ENCODE assay signal across 9 mouse cellular contexts in the genomic region with DNA sequence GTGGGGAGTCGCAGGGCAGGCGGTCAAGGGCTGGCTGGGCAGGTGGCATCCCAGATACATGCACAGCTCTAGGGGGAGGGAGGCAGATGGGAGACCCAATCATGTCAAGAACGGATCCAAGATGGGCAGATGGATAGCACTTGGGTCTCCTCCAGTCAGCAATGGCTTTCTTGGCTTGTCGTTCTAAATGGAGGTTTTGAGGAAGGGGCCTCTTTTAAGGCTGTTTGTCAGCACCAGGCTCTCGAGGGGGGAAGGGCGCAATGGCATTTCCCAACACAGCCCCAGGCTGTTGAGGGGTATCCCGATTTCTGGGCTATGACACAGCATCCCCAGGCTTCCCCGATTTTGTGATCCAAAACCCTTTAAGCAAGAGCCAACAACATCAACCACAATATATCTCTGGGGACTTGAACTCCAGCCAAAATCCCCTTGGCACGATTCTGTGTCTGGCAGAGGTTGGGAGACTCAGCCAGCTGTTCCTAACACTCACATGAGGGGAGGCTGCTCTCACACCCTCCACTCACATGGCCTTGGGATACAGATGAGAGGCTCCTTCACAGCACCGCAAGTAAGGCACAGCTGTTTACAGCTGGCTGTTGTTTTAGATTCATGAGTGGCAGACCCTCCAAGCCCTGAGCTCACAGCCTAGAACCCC. TPM values are rescaled to one million over a fixed set of nuclear protein-coding genes. Genes with fewer than 3 reads are reported as not detected.
A peak's percentile ranks its signal among the peaks of the same experiment; 100 is the strongest.
DNase-seq lines count a peak whose midpoint lies in the region; ATAC-seq lines count a peak whose summit lies in the region.
"Had no signal": no experiment of that assay in that cellular context is flagged by ENCODE, and none has a peak within 500 bp of the region (broad histone marks: within the 10 kb centered on the region; RNA-seq: fewer than 3 reads in every experiment).

No protein-coding gene starts in this region.

- WGBS in forebrain, embryonic 16.5 days = 39% methylated on average over 10 of the region's 10 CpGs
- 77% methylated on average over 10 of the region's 10 CpGs for WGBS in limb, embryonic 12.5 days

- H3K4me3 ChIP-seq in forebrain, embryonic 16.5 days (replicated peaks; ENCODE audit: low read length) = no peak overlapping the region
- H3K4me3 ChIP-seq in limb, embryonic 12.5 days (replicated peaks) = no peak overlapping the region

- H3K9ac ChIP-seq in forebrain, embryonic 16.5 days (replicated peaks; ENCODE audit: low read depth, low read length) = no peak overlapping the region
- 0 out of 2 replicates have a peak overlapping the region, but pooled peaks have one; percentile 2 for H3K9ac ChIP-seq in limb, embryonic 12.5 days (replicated peaks)

- H3K27me3 ChIP-seq in forebrain, embryonic 16.5 days (replicated peaks; ENCODE audit: control insufficient read depth, insufficient read depth, low read length) = no peaks in the 10 kb centered on the region
- H3K27me3 ChIP-seq in limb, embryonic 12.5 days = no peaks in the 10 kb centered on the region

- H3K36me3 ChIP-seq in forebrain, embryonic 16.5 days (ENCODE audit: control insufficient read depth, insufficient read depth) = peaks cover 4% of the 10 kb centered on the region
- peaks cover 54% of the 10 kb centered on the region for H3K36me3 ChIP-seq in limb, embryonic 12.5 days

- peak overlapping the region; percentile 60 for H3K27ac ChIP-seq in forebrain, embryonic 16.5 days (ENCODE audit: low read length)
- H3K27ac ChIP-seq in limb, embryonic 12.5 days = no peak overlapping the region

- peaks cover 48% of the 10 kb centered on the region for H3K4me1 ChIP-seq in forebrain, embryonic 16.5 days (replicated peaks; ENCODE audit: control insufficient read depth, insufficient read depth, low read length)
- H3K4me1 ChIP-seq in limb, embryonic 12.5 days (replicated peaks) = peaks cover 38% of the 10 kb centered on the region

- H3K4me2 ChIP-seq in forebrain, embryonic 16.5 days (ENCODE audit: low read length) = no peak overlapping the region
- H3K4me2 ChIP-seq in limb, embryonic 12.5 days = no peak overlapping the region

- peak; percentile 54 for DNase-seq in kidney, postnatal 14 days
- DNase-seq in kidney, adult 18-20 months = no peak
- DNase-seq in brain, adult 2 months (ENCODE audit: low read depth, low spot score) = peak; percentile 86

- peak; percentile 56 for ATAC-seq in forebrain, embryonic 16.5 days
- no peak for ATAC-seq in limb, embryonic 12.5 days (ENCODE audit: insufficient number of reproducible peaks, insufficient read depth, low FRiP score, low TSS enrichment, low read depth)
- no peak for ATAC-seq in inflammation-experienced regulatory T-cells, adult 6 months
- ATAC-seq in CD4-positive, CD25-positive, alpha-beta regulatory T cell, adult 4 months = no peak
- ATAC-seq in granulocyte monocyte progenitor cell, adult 5-6 weeks (replicated peaks; ENCODE audit: poor library complexity, severe bottlenecking) = no peak

- no peaks in the 10 kb centered on the region for H3K9me3 ChIP-seq in forebrain, embryonic 16.5 days (ENCODE audit: control insufficient read depth, low read length)
- no peaks in the 10 kb centered on the region for H3K9me3 ChIP-seq in limb, embryonic 12.5 days

RNA-seq across cellular contexts. Expression of gene Tbc1d16, which starts 18.8 kb away (rescaled TPM):
- polyA plus RNA-seq in forebrain, embryonic 16.5 days (2015; fragmentation: Nextera tagmentation; extraction: Ambion mirVana) = 52.3 and 54.6 TPM in 2 replicates
- polyA plus RNA-seq in limb, embryonic 12.5 days (2016; fragmentation: Nextera tagmentation; extraction: Ambion mirVana) = 17.4 and 22.2 TPM in 2 replicates
- under 1 TPM; 0.20 to 0.55 (median 0.33) TPM for polyA plus RNA-seq in inflammation-experienced regulatory T-cells, adult 6 months (2017; shearing (Covaris generic))
- 1 to 10 TPM in 1 of 2 experiments, under 1 TPM in 1; 0.72 to 1.0 TPM for polyA plus RNA-seq in CD4-positive, CD25-positive, alpha-beta regulatory T cell, adult 4 months (2017; shearing (Covaris generic))
- 3.3 and 8.6 TPM in 2 replicates for total RNA-seq in granulocyte monocyte progenitor cell, adult 5-6 weeks (2014; fragmentation: Nextera tagmentation)
- total RNA-seq in granulocyte monocyte progenitor cell, adult 5-6 weeks (2017) = 2.1 and 3.0 TPM in 2 replicates

RNA-seq across cellular contexts. Expression of gene Ccdc40, which starts 18.9 kb away (rescaled TPM):
- polyA plus RNA-seq in forebrain, embryonic 16.5 days (2015; fragmentation: Nextera tagmentation; extraction: Ambion mirVana) = 11.5 and 14.1 TPM in 2 replicates
- 8.7 and 8.8 TPM in 2 replicates for polyA plus RNA-seq in limb, embryonic 12.5 days (2016; fragmentation: Nextera tagmentation; extraction: Ambion mirVana)
- 1 to 10 TPM; 1.6 to 4.2 (median 3.3) TPM for polyA plus RNA-seq in inflammation-experienced regulatory T-cells, adult 6 months (2017; shearing (Covaris generic))
- polyA plus RNA-seq in CD4-positive, CD25-positive, alpha-beta regulatory T cell, adult 4 months (2017; shearing (Covaris generic)) = 1 to 10 TPM; 2.9 to 3.6 TPM
- 7.3 and 12.0 TPM in 2 replicates for total RNA-seq in granulocyte monocyte progenitor cell, adult 5-6 weeks (2014; fragmentation: Nextera tagmentation)
- 9.0 and 11.8 TPM in 2 replicates for total RNA-seq in granulocyte monocyte progenitor cell, adult 5-6 weeks (2017)
- total RNA-seq: neutrophil, adult 5-6 weeks had no signal

RNA-seq across cellular contexts. Expression of gene Gaa, which starts 58.2 kb away (rescaled TPM):
- 59.8 and 69.7 TPM in 2 replicates for polyA plus RNA-seq in forebrain, embryonic 16.5 days (2015; fragmentation: Nextera tagmentation; extraction: Ambion mirVana)
- 39.4 and 43.4 TPM in 2 replicates for polyA plus RNA-seq in limb, embryonic 12.5 days (2016; fragmentation: Nextera tagmentation; extraction: Ambion mirVana)
- 10 to 100 TPM in 2 of 3 experiments, 1 to 10 TPM in 1; 9.2 to 13.4 (median 11.8) TPM for polyA plus RNA-seq in inflammation-experienced regulatory T-cells, adult 6 months (2017; shearing (Covaris generic))
- polyA plus RNA-seq in CD4-positive, CD25-positive, alpha-beta regulatory T cell, adult 4 months (2017; shearing (Covaris generic)) = 10 to 100 TPM; 11.5 to 27.8 TPM
- 35.8 and 47.2 TPM in 2 replicates for total RNA-seq in granulocyte monocyte progenitor cell, adult 5-6 weeks (2014; fragmentation: Nextera tagmentation)
- 27.4 and 31.6 TPM in 2 replicates for total RNA-seq in granulocyte monocyte progenitor cell, adult 5-6 weeks (2017)
